Mouse (Mus musculus) adrenal gland (tissue): ENCODE measurements around the gene Gm9195.

Experiments used
- intact Hi-C: fragments of 180-260 bp; cut with DNase I; formaldehyde crosslinking; loops from one replicate; pipeline ENCODE4 v1.15.1; 2025
- long read RNA-seq, 2 experiments: library from polyadenylated mRNA; unstranded; transcript quantifications; one replicate each; pipeline ENCODE4 v2.0.0; 2020; ENCODE audit warnings: borderline replicate concordance in 1 of 2; ENCODE audit not compliant: insufficient replicate concordance in 1 of 2

Gene Gm9195
- long read RNA-seq, experiment 1: 0 reads
- long read RNA-seq, experiment 2: 0 reads

GRCm38 (mm10) chr14:72491738-72492137 is at the start of gene Gm9195:
Gene Gm9195 (minus strand): TSS chr14:72491838.
- intact Hi-C loops: no loop called here

DNA sequence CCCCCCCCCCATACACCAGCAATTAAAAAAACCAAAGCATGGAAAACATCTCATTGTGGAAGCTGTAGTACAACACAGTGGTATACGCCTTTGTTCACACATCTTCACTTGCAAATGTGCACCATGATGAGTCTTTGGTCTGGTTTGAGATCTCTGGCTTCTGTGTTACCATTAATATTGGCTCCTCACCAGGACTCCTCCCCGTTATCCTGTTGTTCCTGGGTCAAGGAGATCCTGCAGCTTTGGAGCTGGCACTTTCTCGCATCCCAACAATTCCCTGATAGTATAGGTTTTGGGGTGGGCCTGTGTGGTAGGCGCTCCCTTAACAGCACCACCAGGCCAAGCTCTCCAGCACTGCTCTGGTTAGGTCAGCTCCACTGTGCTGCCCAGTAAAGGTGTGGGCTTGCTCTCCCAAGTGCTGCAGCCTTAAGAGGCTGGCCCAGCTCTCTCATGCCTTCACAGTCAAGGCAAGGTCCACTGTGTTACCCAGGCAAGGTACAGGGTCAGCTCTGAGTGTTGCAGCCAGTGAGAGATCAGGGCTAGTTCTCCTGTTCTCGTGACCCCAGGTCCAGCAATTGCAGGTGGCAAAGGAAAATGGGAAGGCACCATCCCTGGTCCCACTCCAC is 44.9 kb upstream of the Gm9195 start:
- intact Hi-C loops: no loop called here

DNA sequence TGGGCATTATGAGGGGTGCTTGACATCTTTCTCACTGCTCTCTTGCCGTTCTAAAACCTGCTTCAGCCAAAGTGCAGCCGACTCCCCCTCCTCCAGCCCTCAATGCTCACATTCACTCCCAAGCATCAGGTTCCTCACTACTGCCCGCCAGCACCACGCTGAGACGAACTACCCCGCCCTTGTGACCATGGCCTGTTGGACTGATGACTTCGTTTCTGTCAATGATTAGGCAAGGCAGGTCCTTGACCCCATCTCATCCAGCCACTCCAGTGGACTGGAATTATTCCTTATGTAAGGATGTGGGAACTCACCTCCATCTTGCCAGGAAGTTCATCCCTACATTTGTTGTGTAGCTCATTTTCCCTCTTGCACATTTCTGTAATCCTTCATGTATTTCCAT is 42.2 kb upstream of the Gm9195 start:
- intact Hi-C loops: no loop called here

DNA sequence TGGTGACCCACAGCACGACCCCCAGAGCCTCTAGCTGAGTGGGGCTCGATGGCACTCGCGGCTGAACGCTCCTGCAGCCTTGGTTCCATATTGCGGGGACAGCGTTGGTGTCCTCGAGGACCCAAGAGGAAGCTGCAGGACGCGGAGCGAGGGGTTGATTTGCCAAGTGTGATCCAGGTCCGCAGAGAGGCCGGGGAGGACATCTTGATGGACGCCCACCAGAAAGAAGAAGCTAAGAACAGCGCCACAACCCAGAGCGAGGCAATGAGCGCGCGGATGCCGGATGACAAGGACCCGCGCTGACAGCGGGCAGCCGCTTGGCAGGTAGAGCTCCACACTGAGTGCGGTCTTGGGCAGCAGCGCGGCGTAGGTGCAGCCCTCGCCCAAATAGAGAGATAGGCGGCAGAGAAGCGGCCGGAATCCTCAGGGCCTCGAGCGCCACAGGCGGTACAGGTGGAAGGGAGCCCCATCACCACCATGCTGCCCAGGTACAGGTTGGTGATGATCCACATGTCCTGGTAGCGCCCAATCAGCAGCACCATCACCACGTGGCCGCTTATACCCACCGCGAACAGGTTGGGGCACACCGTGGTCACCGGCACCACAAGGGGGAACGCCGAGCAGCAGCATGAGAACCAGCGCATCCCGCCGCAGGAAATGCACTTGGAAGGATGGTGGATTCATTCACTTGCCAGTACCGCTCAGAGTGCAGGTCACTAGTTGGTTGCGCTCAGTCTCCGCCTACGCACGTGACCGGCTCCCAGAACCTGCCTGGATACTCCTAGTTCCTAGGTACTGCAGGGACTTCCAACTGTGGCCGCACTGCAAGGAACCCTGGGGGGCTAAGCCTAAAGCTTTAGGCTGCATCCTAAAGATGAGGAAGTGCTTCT is 40.6 kb upstream of the Gm9195 start:
- intact Hi-C loops: no loop called here

DNA sequence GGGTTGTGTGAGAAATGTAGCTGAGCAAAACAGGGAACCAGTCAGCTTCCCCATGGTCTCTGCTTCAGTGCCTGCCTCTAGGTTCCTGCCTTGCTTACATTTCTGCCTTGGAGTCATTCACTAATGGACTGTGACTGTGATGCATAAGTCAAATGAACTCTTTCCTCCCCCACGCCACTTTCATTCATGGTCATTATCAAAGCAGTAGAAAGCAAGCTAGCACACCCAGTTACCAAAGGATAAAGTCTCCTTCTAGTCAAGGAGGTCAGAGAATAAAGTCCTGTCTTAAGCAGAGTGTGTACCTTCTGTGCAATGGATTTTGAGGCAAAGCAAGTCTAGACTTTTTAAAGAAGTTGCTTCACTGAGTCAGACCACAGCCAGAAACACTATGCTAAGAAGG is 35.5 kb upstream of the Gm9195 start:
- intact Hi-C loops: no loop called here

DNA sequence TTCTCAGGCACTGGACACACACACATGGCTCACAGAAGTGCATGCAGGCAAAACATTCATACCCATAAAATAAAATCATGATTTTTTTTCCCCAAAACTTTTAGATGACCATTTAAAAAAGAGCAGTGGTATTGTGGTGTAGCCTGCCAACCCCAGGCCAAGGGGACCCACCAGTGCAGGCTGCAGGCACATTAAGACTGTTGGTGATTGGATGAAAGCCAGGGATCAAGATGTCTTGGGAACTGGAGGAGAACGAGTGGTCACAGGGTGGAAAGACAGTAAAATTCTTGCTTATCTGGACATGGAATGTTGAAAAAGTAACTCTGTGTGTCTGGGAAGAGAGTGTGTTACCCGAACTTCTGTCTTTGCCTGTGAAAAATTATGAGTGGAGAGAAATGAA is 27.9 kb upstream of the Gm9195 start:
- intact Hi-C loops: loop anchor here (5.0 kb wide), 1 partner anchor 142 kb away; no protein-coding TSS in a partner anchor

- intact Hi-C loops: loop anchor here (5.0 kb wide), 1 partner anchor 141 kb away; no protein-coding TSS in a partner anchor
Measured at GRCm38 (mm10) chr14:72518786-72519185, 27.1 kb upstream of the Gm9195 start.

GRCm38 (mm10) chr14:72516376-72516775 is 24.7 kb upstream of the Gm9195 start:
- intact Hi-C loops: loop anchor here (5.0 kb wide), 1 partner anchor 139 kb away; no protein-coding TSS in a partner anchor

GRCm38 (mm10) chr14:72506723-72507420 is 15.2 kb upstream of the Gm9195 start:
- intact Hi-C loops: no loop called here

DNA sequence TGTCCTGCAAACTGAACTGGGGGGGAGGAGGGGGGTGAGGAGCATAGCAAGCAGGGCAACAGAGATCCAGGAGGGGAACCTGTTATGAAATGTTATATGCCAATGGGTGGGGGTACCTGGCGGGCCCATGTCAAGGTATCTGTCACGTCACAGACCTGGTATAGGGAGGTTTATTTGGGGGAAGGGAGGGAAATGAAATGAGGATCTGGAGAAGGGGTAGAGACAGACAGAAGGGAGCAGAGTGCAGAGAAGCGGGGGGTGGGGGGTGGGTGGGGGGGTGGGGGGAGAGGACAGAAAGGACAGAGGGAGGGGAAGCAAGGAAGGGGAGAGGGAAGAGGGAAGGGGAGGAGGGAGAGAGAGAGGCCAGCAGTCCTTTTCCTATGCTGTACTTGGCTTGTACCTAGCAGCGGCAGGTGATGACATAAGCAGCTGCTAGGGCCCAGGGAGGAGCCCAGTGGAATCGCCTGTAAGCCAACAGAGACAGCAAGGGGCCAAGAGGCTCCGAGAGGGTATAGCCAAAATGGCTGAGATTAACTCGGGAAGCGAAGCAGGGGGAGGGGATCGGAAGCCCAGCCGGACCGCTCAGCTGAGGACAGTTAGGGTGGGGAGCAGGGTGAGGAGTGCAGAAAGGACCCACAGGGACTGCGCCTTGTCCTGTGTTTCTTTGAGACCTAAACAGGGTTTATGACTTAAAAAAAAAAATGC is 14.5 kb upstream of the Gm9195 start:
- intact Hi-C loops: no loop called here

GRCm38 (mm10) chr14:72504985-72505384 is 13.3 kb upstream of the Gm9195 start:
- intact Hi-C loops: no loop called here

- intact Hi-C loops: no loop called here
Measured at GRCm38 (mm10) chr14:72503241-72503640, 11.6 kb upstream of the Gm9195 start.

- intact Hi-C loops: no loop called here
Measured at GRCm38 (mm10) chr14:72493775-72494174, 2.1 kb upstream of the Gm9195 start.

- intact Hi-C loops: no loop called here
Measured at GRCm38 (mm10) chr14:72490367-72490766, 1.3 kb downstream of the Gm9195 start.

- intact Hi-C loops: no loop called here
Measured at GRCm38 (mm10) chr14:72474501-72474900, 17.1 kb downstream of the Gm9195 start.

DNA sequence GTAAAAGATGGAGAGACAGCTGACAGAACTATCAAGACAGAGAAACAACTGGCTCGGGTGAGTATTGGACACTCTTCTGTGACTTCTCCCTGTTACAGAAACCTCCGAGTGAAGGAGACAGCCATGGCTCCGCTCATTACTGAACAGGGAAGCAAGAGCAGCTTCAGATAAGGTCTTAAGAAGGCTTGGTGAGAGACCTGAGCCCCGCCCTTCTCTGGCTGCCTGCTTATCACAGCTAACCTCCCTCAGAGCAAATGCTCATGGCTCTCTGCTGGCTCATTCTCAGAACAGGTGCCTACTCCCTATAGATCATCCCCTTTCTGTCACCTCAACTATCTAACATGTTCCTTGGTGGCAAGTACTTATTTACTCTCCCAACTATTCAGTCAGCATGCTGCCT is 23.2 kb downstream of the Gm9195 start:
- intact Hi-C loops: no loop called here

DNA sequence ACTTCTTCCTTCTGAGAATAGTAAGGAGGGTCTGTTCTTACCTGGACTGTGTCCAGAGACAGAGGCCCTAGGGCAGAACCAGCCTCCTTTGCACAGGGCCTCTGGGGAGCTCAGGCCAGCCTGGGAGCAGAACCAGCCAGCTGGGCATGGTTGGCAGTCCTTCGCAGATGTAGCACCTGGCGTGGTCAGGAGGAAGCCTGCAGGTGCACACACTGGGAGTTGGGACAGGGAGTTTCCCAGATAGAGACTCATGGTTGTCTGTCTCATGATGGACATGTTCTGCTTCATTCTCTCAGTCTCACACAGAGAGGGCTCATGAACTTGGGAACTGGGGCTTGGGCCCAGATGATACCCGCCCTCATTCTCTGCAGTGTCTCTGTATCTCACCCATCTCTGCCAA is 25.3 kb downstream of the Gm9195 start:
- intact Hi-C loops: no loop called here

DNA sequence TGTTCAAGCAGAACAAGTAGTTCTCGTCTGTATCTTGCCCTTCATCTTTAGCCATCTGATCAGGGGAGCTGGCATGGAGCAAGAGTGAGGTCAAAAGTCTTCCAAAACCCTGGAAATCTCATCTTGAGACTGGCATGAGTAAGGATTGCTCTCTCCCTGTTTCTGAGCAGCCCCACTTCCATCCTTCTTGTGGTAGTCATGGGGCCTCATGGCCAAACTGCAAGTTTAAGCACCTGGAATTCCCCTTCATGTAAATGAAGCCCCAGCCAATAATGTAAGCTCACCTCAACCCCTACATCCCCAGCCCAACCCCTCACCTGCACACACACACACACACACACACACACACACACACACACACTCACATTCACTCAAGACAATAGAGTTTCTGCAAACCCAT is 30.0 kb downstream of the Gm9195 start:
- intact Hi-C loops: no loop called here

- intact Hi-C loops: no loop called here
Measured at GRCm38 (mm10) chr14:72460291-72460690, 31.3 kb downstream of the Gm9195 start.

DNA sequence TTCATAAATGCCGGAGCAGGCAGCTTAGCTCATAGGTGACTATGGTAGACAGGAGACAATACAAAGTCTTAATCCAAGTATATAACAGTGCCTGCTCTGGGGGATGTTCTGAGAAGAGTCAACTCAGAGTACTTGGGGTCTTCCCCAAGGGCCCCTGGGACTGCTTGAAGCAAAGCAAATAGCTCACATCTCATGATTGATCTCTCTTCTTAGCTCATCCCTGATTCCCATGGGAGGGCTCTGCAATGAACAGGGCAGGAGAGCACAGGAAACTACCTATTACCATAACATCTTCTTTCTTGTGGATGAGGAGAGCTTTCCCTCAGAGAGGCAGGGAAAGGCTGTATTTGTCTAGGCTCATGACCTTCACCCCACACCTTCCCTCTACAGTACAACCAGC is 32.7 kb downstream of the Gm9195 start:
- intact Hi-C loops: no loop called here
